Mouse (Mus musculus) myocyte (in vitro differentiated cells): ENCODE measurements at regions not wholly inside any gene's neighbourhood (a gene's known extent, or its start where the extent isn't known, plus 50 kb on each side); places are given as distances from the start of the nearest gene placed in this dataset.

Experiments
- H3K27me3 ChIP-seq: one replicate; pipeline ENCODE4 v1.6.1; 2011; ENCODE audit not compliant: control insufficient read depth, insufficient read depth, insufficient read length
- H3K36me3 ChIP-seq: one replicate; pipeline ENCODE4 v1.6.1; 2011; ENCODE audit not compliant: control insufficient read depth, insufficient read depth
- H3K4me2 ChIP-seq: one replicate; pipeline ENCODE4 v1.6.1; 2011; ENCODE audit warnings: low read depth, control low read depth
- H3K4me3 ChIP-seq: one replicate; pipeline ENCODE4 v1.5.1; 2011; ENCODE audit warnings: mild to moderate bottlenecking, control low read depth, moderate library complexity
- H3K79me2 ChIP-seq: one replicate; pipeline ENCODE4 v1.6.1; 2011; ENCODE audit not compliant: control insufficient read depth, insufficient read depth
- H3ac ChIP-seq: one replicate; pipeline ENCODE4 v1.6.1; 2011; ENCODE audit not compliant: control insufficient read depth, insufficient read length
- CEBPB ChIP-seq: IDR thresholded peaks from 2 replicates; pipeline ENCODE4 v1.6.1; 2011; ENCODE audit warnings: mild to moderate bottlenecking, moderate library complexity; ENCODE audit not compliant: poor library complexity, insufficient read depth, severe bottlenecking
- E2F4 ChIP-seq: IDR thresholded peaks from one replicate; pipeline ENCODE4 v1.6.1; 2011; ENCODE audit warnings: mild to moderate bottlenecking, control low read depth, moderate library complexity; ENCODE audit not compliant: insufficient read depth
- MAX ChIP-seq: IDR thresholded peaks from one replicate; pipeline ENCODE4 v1.6.1; 2011; ENCODE audit warnings: low read depth, mild to moderate bottlenecking, control low read depth
- MYOD1 ChIP-seq, 3 experiments: IDR thresholded peaks; one replicate each; pipeline ENCODE4 v1.6.1; 2011; ENCODE audit warnings: control low read depth in 2 of 3, low read depth in 2 of 3, mild to moderate bottlenecking in 2 of 3, moderate library complexity in 1 of 3; ENCODE audit not compliant: insufficient read length in 2 of 3, control insufficient read depth in 1 of 3
- MYOG ChIP-seq, 3 experiments: IDR thresholded peaks; one replicate each; pipeline ENCODE4 v1.6.1; 2011; ENCODE audit warnings: control low read depth in 2 of 3, low read depth in 2 of 3, mild to moderate bottlenecking in 2 of 3; ENCODE audit not compliant: insufficient read length in 2 of 3, control insufficient read depth in 1 of 3, insufficient read depth in 1 of 3
- POLR2A ChIP-seq: IDR thresholded peaks from one replicate; pipeline ENCODE4 v1.6.1; 2011; ENCODE audit warnings: low read depth, mild to moderate bottlenecking, control low read depth, moderate library complexity; ENCODE audit not compliant: insufficient read length
- POLR2AphosphoS2 ChIP-seq: IDR thresholded peaks from one replicate; pipeline ENCODE4 v1.6.1; 2011; ENCODE audit warnings: low read depth, control low read depth; ENCODE audit not compliant: insufficient read length
- REST ChIP-seq: IDR thresholded peaks from one replicate; pipeline ENCODE4 v1.6.1; 2011; ENCODE audit warnings: mild to moderate bottlenecking, control low read depth, moderate library complexity; ENCODE audit not compliant: insufficient read depth, insufficient read length
- SRF ChIP-seq: IDR thresholded peaks from one replicate; pipeline ENCODE4 v1.6.1; 2011; ENCODE audit warnings: low read depth; ENCODE audit not compliant: control insufficient read depth, insufficient read length
- TCF12 ChIP-seq: IDR thresholded peaks from one replicate; pipeline ENCODE4 v1.6.1; 2011; ENCODE audit warnings: mild to moderate bottlenecking, control low read depth; ENCODE audit not compliant: poor library complexity, insufficient read depth, severe bottlenecking
- TCF3 ChIP-seq: IDR thresholded peaks from one replicate; pipeline ENCODE4 v1.6.1; 2011; ENCODE audit warnings: low read depth, control low read depth; ENCODE audit not compliant: insufficient read length
- USF1 ChIP-seq: IDR thresholded peaks from one replicate; pipeline ENCODE4 v1.6.1; 2011; ENCODE audit warnings: low read depth, mild to moderate bottlenecking, control low read depth, moderate library complexity

DNA sequence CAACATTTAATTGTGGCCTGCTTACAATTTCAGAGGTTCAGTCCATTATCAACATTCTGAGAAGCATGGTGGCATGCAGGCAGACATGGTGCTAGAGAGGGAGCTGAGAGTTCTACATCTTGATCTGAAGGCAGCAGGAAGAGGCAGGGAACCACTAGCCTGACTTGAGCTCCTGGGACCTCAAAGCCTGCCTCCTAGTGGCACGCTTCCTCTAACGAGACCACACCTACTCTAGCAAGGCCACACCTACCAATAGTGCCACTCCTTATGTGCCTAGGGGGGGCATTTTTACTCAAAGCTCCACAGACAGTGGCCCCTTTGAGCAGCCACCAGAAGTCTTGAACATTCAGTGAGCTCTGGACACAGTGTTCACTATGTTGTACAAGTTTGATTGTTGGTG, 165.5 kb downstream of the Ackr3 start:
- Histone ChIP-seq H3ac (no peak overlapping the region), H3K4me2 (no peak overlapping the region), H3K79me2 (no peaks in the 10 kb centered on the region), H3K36me3 (no peaks in the 10 kb centered on the region), H3K4me3 (no peak overlapping the region), H3K27me3 (no peaks in the 10 kb centered on the region)
- TF ChIP-seq CEBPB (no peak), POLR2A (no peak), E2F4 (no peak), MYOG (IDR thresholded peaks at IDR 0.05; ENCODE audit: control insufficient read depth in 1 of 3, insufficient read depth in 1 of 3, insufficient read length in 2 of 3, low read depth in 2 of 3) (no peak), TCF12 (no peak), TCF3 (no peak), MAX (no peak), REST (no peak), MYOD1 (IDR thresholded peaks at IDR 0.05; ENCODE audit: control insufficient read depth in 1 of 3, insufficient read length in 2 of 3, low read depth in 2 of 3) (no peak), POLR2AphosphoS2 (no peak)

DNA sequence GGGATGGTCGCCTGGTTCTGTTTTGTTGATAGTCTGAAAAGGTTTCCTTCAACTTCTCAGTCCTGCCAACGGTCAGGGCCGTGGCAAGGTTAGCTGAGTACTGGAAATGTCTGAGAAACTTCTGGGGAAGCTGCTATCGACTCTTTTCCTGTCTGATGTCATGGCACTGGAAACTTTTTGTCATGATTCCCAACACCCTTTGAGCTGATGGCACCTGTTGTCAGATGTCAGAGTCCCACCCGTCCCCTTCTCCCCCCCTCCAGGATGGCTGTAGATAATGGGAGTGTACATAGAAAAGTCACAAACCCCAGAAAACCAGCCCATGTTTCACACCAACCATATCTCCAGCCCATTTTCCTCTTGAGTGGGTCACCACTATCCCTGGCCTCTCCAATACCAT, 167.0 kb downstream of the Ackr3 start:
- no peak overlapping the region for H3K4me2 ChIP-seq
- no peak overlapping the region for H3K4me3 ChIP-seq
- no peaks in the 10 kb centered on the region for H3K79me2 ChIP-seq
- H3K27me3 ChIP-seq = no peaks in the 10 kb centered on the region
- no peak overlapping the region for H3ac ChIP-seq
- TF ChIP-seq TCF3 = no peak
- peak in 2 of 3 experiments; percentile 45 to 59 for TF ChIP-seq MYOD1 (IDR thresholded peaks at IDR 0.05; ENCODE audit: control insufficient read depth in 1 of 3, insufficient read length in 2 of 3, low read depth in 2 of 3)
- no peaks in the 10 kb centered on the region for H3K36me3 ChIP-seq

DNA sequence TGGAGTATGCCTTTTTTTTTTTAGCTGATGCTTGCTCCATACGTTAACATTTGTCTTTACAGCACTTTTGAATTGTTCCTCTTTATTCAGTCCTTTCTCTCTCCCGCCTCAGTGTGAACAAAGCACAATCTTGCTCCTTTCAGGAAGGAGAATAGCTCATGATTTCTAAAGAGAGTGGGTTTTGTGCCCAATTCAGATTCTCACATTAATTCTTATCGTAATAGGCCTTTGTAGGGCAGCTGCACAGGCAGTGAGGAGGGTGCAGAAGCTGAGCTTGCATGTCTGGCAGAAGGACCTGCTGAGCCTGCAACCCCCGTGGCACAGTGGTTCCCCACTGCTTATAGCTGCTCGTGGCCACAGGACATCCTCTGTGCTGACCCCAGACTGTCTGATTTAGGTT, 169.2 kb downstream of the Ackr3 start:
- no peak overlapping the region for H3K4me2 ChIP-seq
- H3K36me3 ChIP-seq = no peaks in the 10 kb centered on the region
- no peak overlapping the region for H3ac ChIP-seq
- no peak for TF ChIP-seq MAX
- TF ChIP-seq REST = no peak
- no peak for TF ChIP-seq SRF
- TF ChIP-seq MYOD1 (IDR thresholded peaks at IDR 0.05; ENCODE audit: control insufficient read depth in 1 of 3, insufficient read length in 2 of 3, low read depth in 2 of 3) = no peak
- TF ChIP-seq USF1 = no peak
- no peak for TF ChIP-seq TCF12
- no peak for TF ChIP-seq MYOG (IDR thresholded peaks at IDR 0.05; ENCODE audit: control insufficient read depth in 1 of 3, insufficient read depth in 1 of 3, insufficient read length in 2 of 3, low read depth in 2 of 3)
- TF ChIP-seq POLR2A = no peak
- TF ChIP-seq E2F4 = no peak
- no peak for TF ChIP-seq TCF3
- no peak for TF ChIP-seq POLR2AphosphoS2
- no peak for TF ChIP-seq CEBPB
- H3K79me2 ChIP-seq = no peaks in the 10 kb centered on the region
- H3K27me3 ChIP-seq = no peaks in the 10 kb centered on the region
- H3K4me3 ChIP-seq = no peak overlapping the region

DNA sequence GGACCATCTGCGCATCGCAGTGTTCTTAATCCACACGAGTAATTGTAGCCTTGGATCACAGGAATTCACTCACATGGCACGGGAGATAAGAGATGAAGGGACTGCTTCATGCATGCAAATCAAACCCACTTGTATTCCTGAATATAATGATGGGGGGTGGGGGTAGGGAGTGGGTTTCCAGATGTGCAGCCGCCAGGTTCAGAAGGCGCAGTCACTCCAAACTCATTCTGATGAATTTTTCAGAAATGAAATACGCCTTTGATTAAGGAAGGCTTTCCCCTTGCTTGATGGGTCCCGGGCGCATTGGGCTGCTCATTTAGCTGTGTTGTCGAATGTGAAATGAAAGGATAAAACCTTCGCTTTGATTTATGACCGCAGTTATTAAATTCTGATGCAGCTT, 170.7 kb downstream of the Ackr3 start:
- Histone ChIP-seq H3ac (no peak overlapping the region), H3K36me3 (no peaks in the 10 kb centered on the region), H3K4me3 (no peak overlapping the region), H3K4me2 (no peak overlapping the region), H3K79me2 (no peaks in the 10 kb centered on the region), H3K27me3 (no peaks in the 10 kb centered on the region)
- TF ChIP-seq CEBPB (no peak), TCF12 (no peak), E2F4 (no peak), MYOG (IDR thresholded peaks at IDR 0.05; ENCODE audit: control insufficient read depth in 1 of 3, insufficient read depth in 1 of 3, insufficient read length in 2 of 3, low read depth in 2 of 3) (no peak), USF1 (no peak)

DNA sequence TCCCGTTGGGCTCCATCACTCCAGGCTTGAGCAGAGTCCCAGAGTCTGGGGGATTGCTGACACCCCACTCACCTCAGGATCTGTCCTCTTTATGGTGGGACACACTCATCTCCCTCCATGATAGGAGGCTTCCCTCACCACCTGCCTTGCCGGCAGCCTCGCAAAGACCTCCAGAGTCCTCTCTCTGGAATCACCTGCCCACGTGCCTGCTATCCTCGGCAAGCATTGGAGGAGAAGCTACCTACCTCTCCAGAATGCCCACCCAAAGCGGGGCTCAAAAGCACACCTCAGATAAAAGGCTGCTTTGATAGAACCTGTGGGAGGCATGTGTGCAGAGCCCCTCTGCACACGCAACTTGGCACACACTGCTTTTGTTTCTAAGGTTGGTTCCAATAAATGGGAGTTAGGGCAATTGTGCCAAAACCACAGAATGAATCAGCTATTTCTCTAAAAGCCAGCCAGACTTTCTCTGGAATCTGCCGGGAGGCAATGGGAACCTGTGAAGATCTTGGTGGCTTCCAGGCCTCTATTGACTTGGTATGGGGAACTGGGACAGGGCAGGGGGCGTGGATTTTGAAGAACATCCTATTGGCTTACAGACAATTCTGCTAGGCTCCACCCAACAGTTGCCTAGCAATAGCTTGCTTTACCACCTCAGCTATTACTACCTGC, 176.4 kb downstream of the Ackr3 start:
- Histone ChIP-seq H3K27me3 (no peaks in the 10 kb centered on the region), H3K79me2 (no peaks in the 10 kb centered on the region), H3ac (no peak overlapping the region), H3K36me3 (no peaks in the 10 kb centered on the region), H3K4me3 (no peak overlapping the region), H3K4me2 (no peak overlapping the region)
- no peak for TF ChIP-seq MYOG (IDR thresholded peaks at IDR 0.05; ENCODE audit: control insufficient read depth in 1 of 3, insufficient read depth in 1 of 3, insufficient read length in 2 of 3, low read depth in 2 of 3)
- no peak for TF ChIP-seq TCF3
- no peak for TF ChIP-seq MYOD1 (IDR thresholded peaks at IDR 0.05; ENCODE audit: control insufficient read depth in 1 of 3, insufficient read length in 2 of 3, low read depth in 2 of 3)
- no peak for TF ChIP-seq POLR2A
- TF ChIP-seq USF1 = no peak
